Mouse (Mus musculus) brain, embryonic 14.5 days (tissue): ENCODE data around the gene Pdcd1lg2.

Source experiments
- CTCF ChIP-seq: fragments of 200-500 bp; IDR thresholded peaks from 2 replicates; pipeline ENCODE4 v1.5.1; 2012; ENCODE audit warnings: inconsistent platforms, mild to moderate bottlenecking, moderate library complexity, borderline replicate concordance; ENCODE audit not compliant: insufficient read depth, insufficient read length; ENCODE audit errors: extremely low read depth
- POLR2A ChIP-seq: fragments of 200-500 bp; IDR thresholded peaks from 2 replicates; pipeline ENCODE4 v1.6.1; 2012; ENCODE audit warnings: mild to moderate bottlenecking, inconsistent platforms, borderline replicate concordance; ENCODE audit not compliant: poor library complexity, insufficient read depth, insufficient read length, severe bottlenecking; ENCODE audit errors: extremely low read depth

DNA sequence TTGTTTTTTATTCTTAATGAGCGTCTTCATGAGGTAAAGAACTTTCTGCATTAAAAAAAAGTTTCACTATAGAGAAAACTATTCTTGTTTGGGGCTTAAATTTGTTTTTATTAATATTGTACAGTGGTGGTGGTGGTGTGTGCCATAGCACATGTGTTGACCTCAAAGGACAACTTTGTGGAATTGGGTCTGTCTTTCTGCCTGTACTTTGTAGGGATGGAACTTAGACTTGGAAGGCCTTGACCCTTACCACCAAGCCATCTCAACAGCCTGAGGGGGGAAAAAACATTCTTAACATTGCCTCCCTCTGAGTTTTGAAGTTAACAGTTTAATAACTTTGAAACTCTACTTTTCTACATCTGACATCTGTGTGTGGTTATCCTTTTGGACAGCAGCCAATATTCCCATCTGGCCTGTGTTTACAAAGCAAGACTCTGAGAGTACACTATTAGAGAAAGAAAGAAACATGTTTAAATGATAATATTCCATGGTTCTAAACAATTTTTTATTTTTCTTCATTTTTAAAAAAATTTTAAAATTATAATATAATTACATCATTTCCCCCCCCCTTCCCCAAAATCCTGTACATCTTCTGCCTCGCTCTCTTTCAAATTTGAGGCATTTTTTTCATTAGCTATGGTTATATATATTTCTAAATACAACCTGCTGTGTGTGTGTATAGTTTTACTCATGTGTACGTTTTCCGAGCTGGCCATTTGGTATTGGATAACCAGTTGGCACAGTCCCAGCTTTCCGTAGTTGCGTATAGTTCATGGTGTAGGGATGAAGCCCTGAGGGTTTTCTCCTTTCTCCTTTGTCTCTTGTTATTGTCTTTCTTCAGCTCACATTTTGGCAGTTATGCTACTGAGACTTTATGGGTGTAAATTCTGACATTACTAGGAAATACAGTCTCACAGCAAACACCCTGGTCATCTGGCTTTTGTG, 2.0 kb downstream of the Pdcd1lg2 start:
- TF ChIP-seq CTCF (no peak), POLR2A (no peak)
